Mouse (Mus musculus): ENCODE data around the gene Col12a1. TPM values are rescaled to one million over a fixed set of nuclear protein-coding genes. Genes with fewer than 3 reads are reported as not detected.
A peak's percentile ranks its signal among the peaks of the same experiment; 100 is the strongest.
"Not testable (repeated sequence)": the region's sequence is repeated elsewhere in the genome, so short reads cannot be mapped to it uniquely, and the experiment has no call there.

The Col12a1 gene
- total RNA-seq, 1 experiment from 2014 or later: not detected

- ATAC-seq (replicated peaks in 1 of 2; ENCODE audit: insufficient read depth in 1 of 2, low FRiP score in 2 of 2, low TSS enrichment in 1 of 2, low read depth in 1 of 2, poor library complexity in 2 of 2, severe bottlenecking in 2 of 2): peak in 1 of 2 experiments; percentile 23; a peak in 1 of 4 replicates
Observed at GRCm38 (mm10) chr9:79716909-79717835, 1.5 kb downstream of the Col12a1 start.

- no peak for ATAC-seq (replicated peaks in 1 of 2; ENCODE audit: insufficient read depth in 1 of 2, low FRiP score in 2 of 2, low TSS enrichment in 1 of 2, low read depth in 1 of 2, poor library complexity in 2 of 2, severe bottlenecking in 2 of 2)
Observed at GRCm38 (mm10) chr9:79716496-79716895, 2.1 kb downstream of the Col12a1 start.

DNA sequence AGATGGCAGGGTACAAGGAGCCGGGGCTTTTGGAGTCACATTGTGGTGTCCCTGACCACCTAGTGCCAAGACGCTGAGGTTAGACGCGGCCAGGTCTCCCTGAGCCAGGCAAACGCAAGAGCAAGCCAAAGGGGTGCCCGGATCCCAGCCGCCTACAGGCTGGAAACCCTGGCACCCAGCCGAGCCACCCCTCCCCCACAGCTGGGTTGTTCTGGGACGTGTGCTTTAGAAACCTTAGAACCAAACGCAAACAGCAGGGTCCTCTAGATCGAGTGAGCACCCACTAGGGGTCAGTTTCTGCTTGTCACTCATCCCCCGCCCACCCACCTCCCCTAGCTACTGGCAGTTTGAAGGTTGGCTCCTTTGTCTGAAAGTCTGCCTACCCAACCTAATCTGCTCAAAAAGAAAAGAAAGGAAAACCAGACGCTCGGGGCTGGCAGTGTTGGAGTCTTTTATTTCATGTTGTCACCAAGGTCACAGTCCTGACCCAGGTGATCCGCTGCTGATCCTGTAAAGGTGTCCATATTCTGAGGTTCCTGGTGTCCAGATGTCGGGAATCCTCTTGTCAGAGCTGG, 4.1 kb downstream of the Col12a1 start:
- peak in 1 of 2 experiments; percentile 17; a peak in 1 of 4 replicates for ATAC-seq (replicated peaks in 1 of 2; ENCODE audit: insufficient read depth in 1 of 2, low FRiP score in 2 of 2, low TSS enrichment in 1 of 2, low read depth in 1 of 2, poor library complexity in 2 of 2, severe bottlenecking in 2 of 2)

DNA sequence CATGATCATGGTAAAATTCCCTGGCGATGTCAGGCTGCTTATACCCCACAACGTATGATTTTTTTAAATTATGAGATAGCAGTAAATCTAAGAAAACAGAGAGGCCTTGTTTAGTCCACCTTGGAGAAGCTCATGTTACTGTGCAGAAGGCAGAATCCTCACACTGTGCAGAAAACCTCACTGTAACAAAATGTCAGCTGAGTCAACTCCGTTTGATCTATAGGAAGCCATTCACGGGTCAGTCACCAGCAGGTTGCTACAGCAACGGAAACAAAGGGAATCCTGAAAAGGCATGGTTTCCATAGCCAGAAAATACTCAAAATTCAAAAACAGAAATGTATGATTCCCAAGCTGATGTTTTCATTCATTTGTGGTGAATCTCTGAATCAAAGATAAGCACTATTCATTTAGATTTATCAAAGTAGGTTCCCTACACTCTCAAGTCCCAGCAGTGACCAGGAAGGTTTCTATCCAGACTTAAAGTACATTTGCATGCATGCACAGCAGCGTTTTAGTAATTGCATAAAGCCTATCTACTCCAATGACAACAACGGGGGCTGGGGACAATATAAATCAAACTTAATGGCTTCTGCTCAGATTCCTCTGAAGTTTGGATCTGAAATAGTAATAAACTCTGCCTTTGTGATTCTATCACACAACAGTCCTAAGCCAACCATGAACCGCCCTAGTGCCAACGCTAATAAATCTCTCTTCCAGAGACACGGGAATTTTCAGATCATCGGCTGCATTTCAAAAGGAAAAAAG, 28.7 kb downstream of the Col12a1 start:
- ATAC-seq (replicated peaks in 1 of 2; ENCODE audit: insufficient read depth in 1 of 2, low FRiP score in 2 of 2, low TSS enrichment in 1 of 2, low read depth in 1 of 2, poor library complexity in 2 of 2, severe bottlenecking in 2 of 2): no peak

GRCm38 (mm10) chr9:79689342-79689741, 29.3 kb downstream of the Col12a1 start:
- ATAC-seq (replicated peaks in 1 of 2; ENCODE audit: insufficient read depth in 1 of 2, low FRiP score in 2 of 2, low TSS enrichment in 1 of 2, low read depth in 1 of 2, poor library complexity in 2 of 2, severe bottlenecking in 2 of 2): no peak

GRCm38 (mm10) chr9:79687227-79687626, 31.4 kb downstream of the Col12a1 start:
- ATAC-seq (replicated peaks in 1 of 2; ENCODE audit: insufficient read depth in 1 of 2, low FRiP score in 2 of 2, low TSS enrichment in 1 of 2, low read depth in 1 of 2, poor library complexity in 2 of 2, severe bottlenecking in 2 of 2): no peak

DNA sequence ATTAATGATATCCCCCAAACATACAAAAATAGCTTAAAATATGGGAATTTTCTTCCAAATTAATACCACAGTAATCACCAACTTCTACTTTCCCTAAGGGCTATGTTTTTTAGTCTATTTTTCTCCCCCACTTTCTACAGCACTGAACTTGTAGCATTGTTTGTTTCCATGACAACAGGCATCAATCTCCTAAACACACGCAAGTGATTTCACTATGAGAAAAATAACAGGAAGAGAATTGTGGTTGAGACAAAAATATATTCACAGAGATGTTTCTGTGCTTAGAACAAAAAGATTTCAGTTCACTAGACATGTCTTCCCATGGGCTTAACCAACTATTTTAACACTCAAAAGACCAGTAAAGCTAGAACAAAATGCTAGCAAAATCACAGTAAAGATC, 32.6 kb downstream of the Col12a1 start:
- ATAC-seq (replicated peaks in 1 of 2; ENCODE audit: insufficient read depth in 1 of 2, low FRiP score in 2 of 2, low TSS enrichment in 1 of 2, low read depth in 1 of 2, poor library complexity in 2 of 2, severe bottlenecking in 2 of 2): no peak

GRCm38 (mm10) chr9:79680453-79681240, 38.0 kb downstream of the Col12a1 start:
- ATAC-seq (replicated peaks in 1 of 2; ENCODE audit: insufficient read depth in 1 of 2, low FRiP score in 2 of 2, low TSS enrichment in 1 of 2, low read depth in 1 of 2, poor library complexity in 2 of 2, severe bottlenecking in 2 of 2): no peak

DNA sequence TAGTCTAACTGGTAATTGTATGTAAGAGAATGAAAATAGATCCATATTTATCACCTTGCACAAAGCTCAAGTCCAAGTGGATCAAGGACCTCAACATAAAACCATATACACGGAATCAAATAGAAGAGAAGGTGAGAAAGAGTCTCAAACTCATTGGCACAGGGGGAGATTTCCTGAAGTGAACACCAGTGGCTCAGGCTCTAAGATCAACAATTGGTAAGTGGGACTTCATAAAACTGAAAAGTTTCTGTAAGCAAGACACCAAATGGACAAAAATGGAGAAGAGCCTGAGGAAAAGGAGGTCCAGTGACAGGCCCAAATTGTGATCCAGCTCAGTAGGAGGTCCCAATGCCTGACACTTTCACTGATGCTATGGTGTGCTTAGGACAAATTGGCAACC, 49.8 kb downstream of the Col12a1 start:
- ATAC-seq (replicated peaks in 1 of 2; ENCODE audit: insufficient read depth in 1 of 2, low FRiP score in 2 of 2, low TSS enrichment in 1 of 2, low read depth in 1 of 2, poor library complexity in 2 of 2, severe bottlenecking in 2 of 2): not testable (repeated sequence)

DNA sequence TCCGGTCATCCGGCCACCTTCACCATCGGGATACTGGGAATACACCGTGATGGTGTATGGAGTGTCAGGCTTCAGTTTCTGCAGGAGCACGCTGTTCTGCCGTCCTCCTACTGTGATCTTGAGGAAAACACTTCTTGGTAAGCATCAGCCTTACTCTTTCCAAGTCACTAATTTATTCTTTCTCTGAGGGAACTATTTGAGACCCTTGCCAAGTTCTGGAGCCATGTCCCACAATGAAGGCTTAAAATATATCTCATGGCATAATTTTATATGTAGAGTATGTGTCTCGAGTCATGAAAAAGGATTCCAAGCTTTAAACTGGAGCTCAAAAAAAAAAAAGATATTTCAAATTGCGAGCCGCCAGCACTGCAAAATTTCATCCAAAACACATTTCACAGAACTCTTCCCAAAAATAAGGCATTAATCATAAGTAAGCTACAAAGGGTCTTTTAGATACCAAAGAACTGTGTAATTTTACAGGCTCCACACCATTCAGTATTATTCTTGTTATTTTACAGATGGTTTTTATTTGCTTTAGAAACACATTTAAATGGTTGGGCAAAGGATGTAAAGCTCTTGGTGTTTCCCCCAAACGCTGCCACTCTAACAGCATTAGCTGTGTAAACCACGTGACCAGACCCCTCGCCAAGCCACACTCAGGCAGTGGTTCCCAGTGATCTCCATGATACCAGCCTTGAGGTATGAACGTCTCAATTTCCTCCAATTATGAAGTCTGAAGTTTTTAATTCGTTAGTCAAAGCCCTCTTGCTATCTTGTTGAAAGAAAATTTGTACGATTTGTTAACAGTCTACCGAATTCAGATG, 65.1 kb downstream of the Col12a1 start:
- no peak for ATAC-seq (replicated peaks in 1 of 2; ENCODE audit: insufficient read depth in 1 of 2, low FRiP score in 2 of 2, low TSS enrichment in 1 of 2, low read depth in 1 of 2, poor library complexity in 2 of 2, severe bottlenecking in 2 of 2)

- ATAC-seq (replicated peaks in 1 of 2; ENCODE audit: insufficient read depth in 1 of 2, low FRiP score in 2 of 2, low TSS enrichment in 1 of 2, low read depth in 1 of 2, poor library complexity in 2 of 2, severe bottlenecking in 2 of 2): no peak
Observed at GRCm38 (mm10) chr9:79648587-79648986, 70.0 kb downstream of the Col12a1 start.

- ATAC-seq (replicated peaks in 1 of 2; ENCODE audit: insufficient read depth in 1 of 2, low FRiP score in 2 of 2, low TSS enrichment in 1 of 2, low read depth in 1 of 2, poor library complexity in 2 of 2, severe bottlenecking in 2 of 2): no peak
Observed at GRCm38 (mm10) chr9:79645757-79646156, 72.9 kb downstream of the Col12a1 start.

DNA sequence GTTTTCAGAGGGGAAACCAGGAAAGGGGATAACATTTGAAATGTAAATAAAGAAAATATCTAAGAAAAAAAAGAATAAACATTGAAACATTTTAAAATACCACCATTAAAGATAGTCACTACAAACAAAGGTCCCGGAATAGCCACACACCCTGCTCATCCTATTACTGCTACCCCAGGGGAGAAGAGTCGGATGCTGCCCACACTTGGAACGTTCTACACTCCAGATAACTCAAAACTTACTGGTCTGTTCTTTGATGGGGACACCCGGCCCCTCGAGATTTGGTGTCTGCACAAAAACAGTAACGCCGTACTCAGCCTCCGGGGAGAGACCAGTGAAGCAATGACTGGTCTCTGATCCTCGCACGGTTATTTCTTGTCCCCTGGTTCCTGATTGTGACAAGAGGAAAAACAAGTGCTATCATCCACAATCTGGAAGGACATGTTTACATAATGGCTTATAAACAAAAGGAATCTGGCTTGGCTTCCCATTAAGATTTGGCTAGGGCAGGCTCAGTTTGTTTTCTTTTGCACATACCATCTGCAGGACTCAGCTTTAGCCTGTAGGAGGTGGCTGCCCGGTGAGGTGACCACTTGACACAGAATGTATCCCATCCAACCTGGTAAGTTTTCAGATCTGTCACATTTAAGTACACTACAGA, 79.1 kb downstream of the Col12a1 start:
- no peak for ATAC-seq (replicated peaks in 1 of 2; ENCODE audit: insufficient read depth in 1 of 2, low FRiP score in 2 of 2, low TSS enrichment in 1 of 2, low read depth in 1 of 2, poor library complexity in 2 of 2, severe bottlenecking in 2 of 2)

DNA sequence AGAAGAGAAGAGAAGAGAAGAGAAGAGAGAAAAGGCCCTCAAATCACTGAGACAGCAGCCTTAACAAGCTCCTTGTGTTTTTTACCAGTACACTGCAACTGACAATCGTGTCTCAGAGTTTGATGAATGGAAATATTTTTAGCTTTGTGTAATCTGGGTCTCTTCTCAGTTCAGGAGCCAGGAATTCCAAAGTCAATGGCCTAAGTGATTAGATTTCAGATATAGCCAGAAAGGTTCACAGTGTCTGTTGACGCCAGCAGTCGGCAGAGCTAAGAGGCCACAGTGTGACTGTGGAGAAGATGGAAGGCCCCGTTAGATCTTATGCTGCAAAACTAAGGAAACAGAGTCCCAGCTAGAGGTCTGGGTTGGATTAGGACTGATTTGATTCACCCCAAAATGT, 80.8 kb downstream of the Col12a1 start:
- ATAC-seq (replicated peaks in 1 of 2; ENCODE audit: insufficient read depth in 1 of 2, low FRiP score in 2 of 2, low TSS enrichment in 1 of 2, low read depth in 1 of 2, poor library complexity in 2 of 2, severe bottlenecking in 2 of 2): no peak

DNA sequence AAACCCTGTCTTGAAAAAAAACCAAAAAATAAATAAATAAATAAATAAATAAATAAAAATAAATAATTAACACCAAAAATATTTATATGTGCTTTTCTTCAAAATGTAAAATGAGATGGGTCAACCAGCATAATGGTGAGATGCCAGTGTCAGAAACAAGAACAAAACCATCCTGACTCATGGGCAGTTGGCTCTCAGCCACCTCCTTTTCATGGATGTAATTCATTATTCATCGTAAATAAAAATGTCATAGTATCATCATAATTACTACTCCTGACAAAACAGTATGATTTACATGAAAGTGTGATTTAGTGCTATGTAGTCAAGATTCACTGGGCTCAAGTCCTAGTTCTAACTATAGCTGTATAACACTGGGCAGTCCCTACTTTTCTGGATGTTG, 84.6 kb downstream of the Col12a1 start:
- ATAC-seq (replicated peaks in 1 of 2; ENCODE audit: insufficient read depth in 1 of 2, low FRiP score in 2 of 2, low TSS enrichment in 1 of 2, low read depth in 1 of 2, poor library complexity in 2 of 2, severe bottlenecking in 2 of 2): no peak

GRCm38 (mm10) chr9:79631186-79631585, 87.4 kb downstream of the Col12a1 start:
- ATAC-seq (replicated peaks in 1 of 2; ENCODE audit: insufficient read depth in 1 of 2, low FRiP score in 2 of 2, low TSS enrichment in 1 of 2, low read depth in 1 of 2, poor library complexity in 2 of 2, severe bottlenecking in 2 of 2): no peak
